Mouse (Mus musculus) hindbrain, postnatal 0 days (tissue): ENCODE measurements around the gene Gm12184. TPM values are rescaled to one million over a fixed set of nuclear protein-coding genes. Genes with fewer than 3 reads are reported as not detected.
A peak's percentile ranks its signal among the peaks of the same experiment; 100 is the strongest.

Experiments used
- ATAC-seq: fragments of 200-750 bp; cut with Nextera tagmentation; 2 replicates; pipeline ENCODE4 v1.8.0; 2017; ENCODE audit warnings: mild to moderate bottlenecking, moderate TSS enrichment, moderate library complexity
- DNase-seq: peaks from one replicate; pipeline ENCODE4 v3.0.0-alpha.2; 2015; ENCODE audit warnings: low spot score
- H3K27ac ChIP-seq: fragments of 300-500 bp; sonication (generic); 2 replicates; pipeline ENCODE4 v1.5.1; 2014; ENCODE audit warnings: mild to moderate bottlenecking
- H3K27me3 ChIP-seq: fragments of 300-500 bp; sonication (generic); 2 replicates; pipeline ENCODE4 v1.6.1; 2014; ENCODE audit warnings: low read length, mixed read lengths; ENCODE audit not compliant: insufficient read depth
- H3K36me3 ChIP-seq: fragments of 300-500 bp; sonication (generic); 2 replicates; pipeline ENCODE4 v1.6.1; 2014; ENCODE audit warnings: low read length, mixed read lengths; ENCODE audit not compliant: insufficient read depth
- H3K4me1 ChIP-seq: fragments of 300-500 bp; sonication (generic); 2 replicates; pipeline ENCODE4 v1.6.1; 2014; ENCODE audit warnings: antibody characterized with exemption, low read length, mixed read lengths; ENCODE audit not compliant: insufficient read depth
- H3K4me2 ChIP-seq: fragments of 300-500 bp; sonication (generic); 2 replicates; pipeline ENCODE4 v1.6.1; 2014; ENCODE audit warnings: low read depth, mild to moderate bottlenecking, low read length, moderate library complexity, mixed read lengths
- H3K4me3 ChIP-seq: fragments of 300-500 bp; sonication (generic); 2 replicates; pipeline ENCODE4 v1.5.1; 2014; ENCODE audit warnings: low read length
- H3K9ac ChIP-seq: fragments of 300-500 bp; sonication (generic); replicated peaks from 2 replicates; pipeline ENCODE4 v1.6.1; 2014; ENCODE audit warnings: mild to moderate bottlenecking, low read length, moderate library complexity, mixed read lengths
- H3K9me3 ChIP-seq: fragments of 300-500 bp; sonication (generic); 2 replicates; pipeline ENCODE4 v1.6.1; 2016; ENCODE audit warnings: low read length, mixed read lengths
- CTCF ChIP-seq: IDR thresholded peaks from 2 replicates; pipeline ENCODE4 v1.5.1; 2016; ENCODE audit warnings: antibody characterized with exemption, control low read depth, low read depth
- WGBS: fragments of 180-500 bp; shearing (Covaris S2); extraction: QIAGEN DNeasy Blood & Tissue Kit; methylation state at CpG from one replicate; pipeline ENCODE4 v1.1.7; 2014; 5-methylcytosine and 5-hydroxymethylcytosine counted together
- polyA plus RNA-seq: library from polyadenylated mRNA; unstranded; fragments of >200 nt; fragmentation: Nextera tagmentation; extraction: Ambion mirVana; gene quantifications from 2 replicates; pipeline ENCODE4 v1.2.1, GENCODE M21; 2015
- total RNA-seq: library from RNA; depleted of rRNA; stranded (reverse); fragments of >200 nt; gene quantifications from 2 replicates; pipeline ENCODE4 v1.2.3, GENCODE M21; 2014

The Gm12184 gene
- total and polyA plus RNA-seq, 2 experiments from 2014 or later: 6.0 to 20.1 TPM

- Histone ChIP-seq H3K4me3 (peak within 1 kb of the TSS; percentile 47), H3K9me3 (no peaks in the 10 kb centered on the region), H3K4me2 (peak within 1 kb of the TSS; percentile 91), H3K9ac (peak within 1 kb of the TSS; percentile 45), H3K27me3 (no peaks in the 10 kb centered on the region), H3K36me3 (no peaks in the 10 kb centered on the region), H3K4me1 (0 out of 2 replicates have a peak, but pooled peaks cover 2% of the 10 kb centered on the region), H3K27ac (peak within 1 kb of the TSS; percentile 59)
- peak; percentile 72 for DNase-seq
- peak; percentile 20; the same call in 1 of the 2 replicates for TF ChIP-seq CTCF
- WGBS: 2% methylated on average over 19 of the region's 19 CpGs
- ATAC-seq: peak; percentile 60
Measured at GRCm38 (mm10) chr11:48871201-48871772, 44.8 kb upstream of the Gm12184 start, which contains the start of gene Irgm1. Gene Irgm1, minus strand, starts transcription at chr11:48871683.

GRCm38 (mm10) chr11:48870781-48871180 is 44.3 kb upstream of the Gm12184 start:
- Histone ChIP-seq H3K36me3 (no peaks in the 10 kb centered on the region), H3K27me3 (no peaks in the 10 kb centered on the region), H3K4me3 (peak overlapping the region; percentile 47), H3K4me2 (peak overlapping the region; percentile 91), H3K4me1 (0 out of 2 replicates have a peak, but pooled peaks cover 2% of the 10 kb centered on the region), H3K27ac (peak overlapping the region; percentile 59; the same call in 1 of the 2 replicates), H3K9ac (peak overlapping the region; percentile 45), H3K9me3 (no peaks in the 10 kb centered on the region)
- ATAC-seq (no peak), DNase-seq (no peak)
- TF ChIP-seq CTCF: no peak
- WGBS: 38% methylated on average over 7 of the region's 7 CpGs

- Histone ChIP-seq H3K9ac (no peak overlapping the region), H3K27ac (no peak overlapping the region), H3K4me2 (peak overlapping the region; percentile 91), H3K9me3 (no peaks in the 10 kb centered on the region), H3K4me1 (0 out of 2 replicates have a peak, but pooled peaks cover 2% of the 10 kb centered on the region), H3K27me3 (no peaks in the 10 kb centered on the region), H3K36me3 (no peaks in the 10 kb centered on the region), H3K4me3 (peak overlapping the region; percentile 15)
- 76% methylated on average over 7 of the region's 7 CpGs for WGBS
- DNase-seq (no peak), ATAC-seq (no peak)
- TF ChIP-seq CTCF: no peak
Measured at GRCm38 (mm10) chr11:48869380-48870110, 43.1 kb upstream of the Gm12184 start.

- no peak for TF ChIP-seq CTCF
- ATAC-seq (no peak), DNase-seq (no peak)
- Histone ChIP-seq H3K27me3 (no peaks in the 10 kb centered on the region), H3K36me3 (no peaks in the 10 kb centered on the region), H3K4me2 (no peak overlapping the region), H3K27ac (no peak overlapping the region), H3K4me1 (0 out of 2 replicates have a peak, but pooled peaks cover 2% of the 10 kb centered on the region), H3K9me3 (no peaks in the 10 kb centered on the region), H3K9ac (no peak overlapping the region), H3K4me3 (no peak overlapping the region)
- 95% methylated on average over 9 of the region's 9 CpGs for WGBS
Measured at GRCm38 (mm10) chr11:48866481-48866880, 40.0 kb upstream of the Gm12184 start.

- H3K4me1 ChIP-seq: no peaks in the 10 kb centered on the region
- no peak overlapping the region for H3K4me3 ChIP-seq
- 79% methylated on average over 3 of the region's 3 CpGs for WGBS
- ATAC-seq (no peak), DNase-seq (no peak)
- TF ChIP-seq CTCF: no peak
- no peaks in the 10 kb centered on the region for H3K36me3 ChIP-seq
- no peak overlapping the region for H3K9ac ChIP-seq
- H3K4me2 ChIP-seq: no peak overlapping the region
- no peak overlapping the region for H3K27ac ChIP-seq
- H3K9me3 ChIP-seq: no peaks in the 10 kb centered on the region
- H3K27me3 ChIP-seq: no peaks in the 10 kb centered on the region
Measured at GRCm38 (mm10) chr11:48863808-48864207, 37.4 kb upstream of the Gm12184 start.

GRCm38 (mm10) chr11:48862784-48863319 is 36.4 kb upstream of the Gm12184 start:
- DNase-seq (no peak), ATAC-seq (no peak)
- Histone ChIP-seq H3K27ac (no peak overlapping the region), H3K4me3 (no peak overlapping the region), H3K9me3 (no peaks in the 10 kb centered on the region), H3K27me3 (no peaks in the 10 kb centered on the region), H3K36me3 (no peaks in the 10 kb centered on the region), H3K9ac (no peak overlapping the region), H3K4me1 (no peaks in the 10 kb centered on the region), H3K4me2 (no peak overlapping the region)
- TF ChIP-seq CTCF: no peak
- 67% methylated on average over 1 of the region's 1 CpGs for WGBS

- H3K27me3 ChIP-seq: no peaks in the 10 kb centered on the region
- TF ChIP-seq CTCF: peak; percentile 88
- ATAC-seq (no peak), DNase-seq (peak; percentile 91)
- no peak overlapping the region for H3K9ac ChIP-seq
- under 1% methylated on average over 6 of the region's 6 CpGs for WGBS
- H3K27ac ChIP-seq: no peak overlapping the region
- H3K4me2 ChIP-seq: peak overlapping the region; percentile 80
- H3K36me3 ChIP-seq: no peaks in the 10 kb centered on the region
- peak overlapping the region; percentile 52; the same call in 1 of the 2 replicates for H3K4me3 ChIP-seq
- no peaks in the 10 kb centered on the region for H3K4me1 ChIP-seq
- H3K9me3 ChIP-seq: no peaks in the 10 kb centered on the region
Measured at GRCm38 (mm10) chr11:48859014-48859413, 32.6 kb upstream of the Gm12184 start.
